Mouse (Mus musculus) heart, embryonic 14.5 days (tissue): ENCODE data around the gene Tctn1. TPM values are rescaled to one million over a fixed set of nuclear protein-coding genes. Genes with fewer than 3 reads are reported as not detected.

Source experiments
- ATAC-seq: fragments of 200-750 bp; cut with Nextera tagmentation; 2 replicates; pipeline ENCODE4 v1.8.0; 2017; ENCODE audit warnings: low read depth, moderate TSS enrichment; ENCODE audit not compliant: insufficient number of reproducible peaks, insufficient read depth, low FRiP score
- H3K27ac ChIP-seq, 2 experiments: fragments of 200-500 bp in 1 of 2; fragments of 300-500 bp in 1 of 2; sonication (generic) in 1 of 2; replicated peaks in 1 of 2; 2 replicates each; pipeline ENCODE4 v1.5.1; 2012 to 2014; ENCODE audit warnings: low read depth in 2 of 2, low read length in 2 of 2, control low read depth in 1 of 2, mild to moderate bottlenecking in 1 of 2, mixed read lengths in 1 of 2; ENCODE audit not compliant: control insufficient read depth in 1 of 2, insufficient read depth in 1 of 2
- H3K27me3 ChIP-seq: fragments of 300-500 bp; sonication (generic); 2 replicates; pipeline ENCODE4 v1.6.1; 2014; ENCODE audit warnings: mild to moderate bottlenecking, low read length, control low read depth; ENCODE audit not compliant: control insufficient read depth, insufficient read depth
- H3K36me3 ChIP-seq: fragments of 300-500 bp; sonication (generic); 2 replicates; pipeline ENCODE4 v1.6.1; 2014; ENCODE audit warnings: mild to moderate bottlenecking, control low read depth, low read length, mixed read lengths; ENCODE audit not compliant: control insufficient read depth, insufficient read depth
- H3K4me1 ChIP-seq, 2 experiments: fragments of 200-500 bp in 1 of 2; fragments of 300-500 bp in 1 of 2; sonication (generic) in 1 of 2; 2 replicates each; pipeline ENCODE4 v1.6.1; 2012 to 2014; ENCODE audit warnings: low read length in 2 of 2, control low read depth in 1 of 2, mixed read lengths in 1 of 2; ENCODE audit not compliant: control insufficient read depth in 2 of 2, insufficient read depth in 2 of 2
- H3K4me2 ChIP-seq: fragments of 300-500 bp; sonication (generic); 2 replicates; pipeline ENCODE4 v1.6.1; 2014; ENCODE audit warnings: mild to moderate bottlenecking, low read length
- H3K4me3 ChIP-seq, 2 experiments: fragments of 200-500 bp in 1 of 2; fragments of 300-500 bp in 1 of 2; sonication (generic) in 1 of 2; 2 replicates each; pipeline ENCODE4 v1.5.1; 2012 to 2014; ENCODE audit warnings: low read length in 2 of 2, mild to moderate bottlenecking in 2 of 2, control low read depth in 1 of 2, low read depth in 1 of 2, moderate library complexity in 1 of 2; ENCODE audit not compliant: control insufficient read depth in 1 of 2, insufficient read depth in 1 of 2
- H3K9ac ChIP-seq: fragments of 300-500 bp; sonication (generic); 2 replicates; pipeline ENCODE4 v1.6.1; 2014; ENCODE audit warnings: mild to moderate bottlenecking, low read length
- H3K9me3 ChIP-seq: fragments of 300-500 bp; sonication (generic); 2 replicates; pipeline ENCODE4 v1.6.1; 2016; ENCODE audit warnings: low read length, control low read depth; ENCODE audit not compliant: control insufficient read depth
- WGBS: fragments of 180-500 bp; shearing (Covaris S2); extraction: QIAGEN DNeasy Blood & Tissue Kit; methylation state at CpG from one replicate; pipeline ENCODE4 v1.1.7; 2014; 5-methylcytosine and 5-hydroxymethylcytosine counted together
- polyA plus RNA-seq: library from polyadenylated mRNA; unstranded; fragments of >200 nt; fragmentation: Nextera tagmentation; extraction: Ambion mirVana; gene quantifications from 2 replicates; pipeline ENCODE4 v1.2.1, GENCODE M21; 2014

The Tctn1 gene
- polyA plus RNA-seq, 1 experiment from 2014 or later = 3.4 TPM

GRCm38 (mm10) chr5:122228271-122228765 lies 35.9 kb downstream of the Tctn1 start:
- Histone ChIP-seq H3K9ac (no peak overlapping the region), H3K4me3 (no peak overlapping the region), H3K27me3 (no peaks in the 10 kb centered on the region), H3K4me1 (no peaks in the 10 kb centered on the region; a peak in 1 of 4 replicates), H3K36me3 (no peaks in the 10 kb centered on the region), H3K27ac (no peak overlapping the region), H3K9me3 (peaks cover 3% of the 10 kb centered on the region; the same call in 1 of the 2 replicates), H3K4me2 (no peak overlapping the region)
- no peak for ATAC-seq
- 83% methylated on average over 2 of the region's 3 CpGs for WGBS

- Histone ChIP-seq H3K36me3 (no peaks in the 10 kb centered on the region), H3K4me3 (no peak overlapping the region), H3K9me3 (peaks cover 3% of the 10 kb centered on the region; the same call in 1 of the 2 replicates), H3K27me3 (no peaks in the 10 kb centered on the region), H3K9ac (no peak overlapping the region), H3K4me2 (no peak overlapping the region), H3K27ac (no peak overlapping the region), H3K4me1 (peaks cover 4 to 8% of the 10 kb centered on the region in 2 experiments; a peak in 1 of 4 replicates)
- 86% methylated on average over 2 of the region's 2 CpGs for WGBS
- no peak for ATAC-seq
Measured at GRCm38 (mm10) chr5:122224291-122224690, 40.0 kb downstream of the Tctn1 start.

- no peak overlapping the region for H3K4me3 ChIP-seq
- H3K4me2 ChIP-seq = no peak overlapping the region
- no peaks in the 10 kb centered on the region for H3K36me3 ChIP-seq
- ATAC-seq = no peak
- no peak overlapping the region for H3K27ac ChIP-seq
- H3K27me3 ChIP-seq = no peaks in the 10 kb centered on the region
- peaks cover 4 to 8% of the 10 kb centered on the region in 2 experiments; a peak in 1 of 4 replicates for H3K4me1 ChIP-seq
- WGBS = 85% methylated on average over 4 of the region's 4 CpGs
- H3K9me3 ChIP-seq = no peaks in the 10 kb centered on the region
- H3K9ac ChIP-seq = no peak overlapping the region
Measured at GRCm38 (mm10) chr5:122221085-122221484, 43.2 kb downstream of the Tctn1 start.

- Histone ChIP-seq H3K36me3 (no peaks in the 10 kb centered on the region), H3K27ac (no peak overlapping the region), H3K9me3 (no peaks in the 10 kb centered on the region), H3K9ac (no peak overlapping the region), H3K4me1 (peaks cover 4 to 8% of the 10 kb centered on the region in 2 experiments; a peak in 1 of 4 replicates), H3K4me2 (no peak overlapping the region), H3K27me3 (no peaks in the 10 kb centered on the region), H3K4me3 (no peak overlapping the region)
- ATAC-seq = no peak
- 52% methylated on average over 18 of the region's 18 CpGs for WGBS
Measured at GRCm38 (mm10) chr5:122219655-122220629, 44.3 kb downstream of the Tctn1 start.

GRCm38 (mm10) chr5:122218928-122219327 lies 45.3 kb downstream of the Tctn1 start:
- peaks cover 4 to 8% of the 10 kb centered on the region in 2 experiments; a peak in 1 of 4 replicates for H3K4me1 ChIP-seq
- H3K9ac ChIP-seq = no peak overlapping the region
- ATAC-seq = no peak
- WGBS = 88% methylated on average over 7 of the region's 7 CpGs
- no peak overlapping the region for H3K27ac ChIP-seq
- no peaks in the 10 kb centered on the region for H3K36me3 ChIP-seq
- H3K27me3 ChIP-seq = no peaks in the 10 kb centered on the region
- H3K9me3 ChIP-seq = no peaks in the 10 kb centered on the region
- no peak overlapping the region for H3K4me2 ChIP-seq
- H3K4me3 ChIP-seq = no peak overlapping the region

- no peak overlapping the region for H3K4me3 ChIP-seq
- no peak for ATAC-seq
- no peaks in the 10 kb centered on the region for H3K9me3 ChIP-seq
- WGBS = 79% methylated on average over 12 of the region's 12 CpGs
- no peak overlapping the region for H3K4me2 ChIP-seq
- no peak overlapping the region for H3K27ac ChIP-seq
- no peaks in the 10 kb centered on the region for H3K27me3 ChIP-seq
- peaks cover 4 to 8% of the 10 kb centered on the region in 2 experiments; a peak in 1 of 4 replicates for H3K4me1 ChIP-seq
- no peaks in the 10 kb centered on the region for H3K36me3 ChIP-seq
- H3K9ac ChIP-seq = no peak overlapping the region
Measured at GRCm38 (mm10) chr5:122218109-122218905, 46.0 kb downstream of the Tctn1 start.

GRCm38 (mm10) chr5:122217636-122218035 lies 46.6 kb downstream of the Tctn1 start:
- 87% methylated on average over 6 of the region's 6 CpGs for WGBS
- Histone ChIP-seq H3K27ac (no peak overlapping the region), H3K4me2 (no peak overlapping the region), H3K4me1 (peaks cover 4 to 8% of the 10 kb centered on the region in 2 experiments; a peak in 1 of 4 replicates), H3K9ac (no peak overlapping the region), H3K36me3 (no peaks in the 10 kb centered on the region), H3K27me3 (no peaks in the 10 kb centered on the region), H3K4me3 (no peak overlapping the region), H3K9me3 (no peaks in the 10 kb centered on the region)
- no peak for ATAC-seq
